Mouse (Mus musculus): ENCODE measurements around the gene Herpud2.
"Not testable (repeated sequence)": the region's sequence is repeated elsewhere in the genome, so short reads cannot be mapped to it uniquely, and the experiment has no call there.

Herpud2 gene

DNA sequence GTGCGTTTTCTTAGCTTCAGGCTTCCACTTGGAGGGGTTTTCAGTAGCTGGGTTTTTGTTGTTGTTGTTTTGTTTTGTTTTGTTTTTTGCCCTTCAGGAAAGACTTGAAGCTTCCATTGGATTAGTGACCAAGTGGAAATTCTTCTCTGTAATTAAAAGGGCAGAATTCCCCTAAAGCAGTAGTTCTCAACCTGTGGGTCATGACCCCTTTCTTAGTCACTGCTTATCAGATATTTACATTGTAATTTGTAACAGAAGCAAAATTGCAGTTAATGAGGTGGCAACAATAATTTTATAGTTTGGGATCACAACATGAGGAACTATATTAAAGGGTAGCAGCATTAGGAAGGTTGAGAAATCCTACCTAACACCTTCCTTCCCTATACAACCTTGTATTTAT, 837 bp upstream of the Herpud2 start:
- POLR2A ChIA-PET: interaction anchor here (0.5 to 4.2 kb wide), 28 partner anchors 9 to 1988 kb away, joined by 3 to 26 read pairs (median 5); partner anchors contain the start of genes Eepd1 (in 1 of the 4) and Sept7 (in 1 of the 4)

DNA sequence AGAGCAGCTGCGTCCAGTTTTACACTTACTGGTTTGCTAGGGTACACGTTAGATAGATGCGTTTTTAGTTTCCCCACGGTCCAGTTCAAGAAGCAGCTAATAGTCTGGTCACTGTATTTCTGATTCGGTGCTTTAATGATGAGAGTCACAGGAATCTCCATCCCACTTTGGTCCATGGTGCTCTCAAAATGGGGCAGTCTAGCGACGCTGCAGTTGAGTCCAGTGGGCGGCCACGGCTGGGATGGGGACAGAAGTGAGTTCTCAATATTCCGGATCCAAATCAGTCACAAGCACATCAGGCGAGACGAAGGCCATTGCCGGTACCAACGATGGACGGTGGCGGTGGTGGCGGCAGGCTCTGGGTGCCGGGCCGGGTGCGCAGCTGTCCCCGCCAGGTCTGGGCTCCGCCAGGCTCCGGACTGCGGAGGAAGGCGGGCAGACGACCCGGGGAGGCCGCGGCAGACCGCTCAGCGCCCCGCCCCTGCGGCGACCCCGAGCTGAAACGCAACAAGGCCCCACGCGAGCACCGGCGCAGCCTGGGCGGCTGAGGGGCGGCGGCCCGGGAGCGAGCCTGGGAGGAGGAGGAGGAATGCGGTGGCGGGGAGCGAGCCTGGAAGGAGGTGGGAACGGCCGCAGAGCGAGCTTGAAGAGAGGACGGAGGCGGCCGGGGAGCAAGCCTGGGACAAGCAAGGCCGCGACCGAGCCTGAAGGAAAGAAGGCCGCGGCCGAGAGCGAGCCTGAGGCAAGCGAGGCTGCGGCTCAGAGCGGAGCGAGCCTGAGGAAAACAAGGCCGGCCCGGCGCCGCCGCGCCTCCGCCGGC, 619 bp downstream of the Herpud2 start:
- POLR2A ChIA-PET: interaction anchor here in 3 of 4 experiments (0.7 to 4.2 kb wide), 22 partner anchors 9 to 441 kb away, joined by 3 to 26 read pairs (median 4); partner anchors contain the start of genes Sept7 (in 2 of the 3) and Eepd1 (in 1 of the 3)
- CTCF ChIA-PET: interaction anchor here in 2 of 4 experiments (0.6 kb wide), 2 partner anchors 101 to 308 kb away, joined by 3 to 4 read pairs; no protein-coding TSS in a partner anchor

More for the DNA sequence above, 837 bp upstream of the Herpud2 start:
- CTCF ChIA-PET: interaction anchor here in 1 of 4 experiments (0.6 kb wide), 1 partner anchor 450 kb away, joined by 3 read pairs; no protein-coding TSS in a partner anchor

DNA sequence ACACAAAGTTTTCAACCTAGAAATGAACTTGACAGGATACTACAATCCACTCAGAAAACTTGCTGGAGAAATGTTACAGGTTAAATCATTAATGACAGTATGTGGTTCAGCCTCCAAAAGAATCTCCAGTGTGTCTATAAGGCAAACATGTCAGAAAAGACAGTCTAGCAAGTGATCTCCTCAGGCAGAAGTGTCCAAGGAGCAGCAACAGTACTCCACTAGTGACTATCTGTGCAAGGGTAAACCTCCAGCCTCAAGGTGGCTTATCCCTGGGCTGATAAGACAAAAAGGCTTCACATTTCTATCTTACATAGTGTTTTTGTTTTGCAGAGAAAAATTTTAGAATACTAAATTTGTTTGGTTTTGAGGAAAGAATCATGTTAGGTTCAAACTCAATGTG, 2.9 kb downstream of the Herpud2 start:
- POLR2A ChIA-PET: interaction anchor here in 1 of 4 experiments (1.2 to 3.9 kb wide), 2 partner anchors 8 to 10 kb away, joined by 3 to 24 read pairs; no protein-coding TSS in a partner anchor

DNA sequence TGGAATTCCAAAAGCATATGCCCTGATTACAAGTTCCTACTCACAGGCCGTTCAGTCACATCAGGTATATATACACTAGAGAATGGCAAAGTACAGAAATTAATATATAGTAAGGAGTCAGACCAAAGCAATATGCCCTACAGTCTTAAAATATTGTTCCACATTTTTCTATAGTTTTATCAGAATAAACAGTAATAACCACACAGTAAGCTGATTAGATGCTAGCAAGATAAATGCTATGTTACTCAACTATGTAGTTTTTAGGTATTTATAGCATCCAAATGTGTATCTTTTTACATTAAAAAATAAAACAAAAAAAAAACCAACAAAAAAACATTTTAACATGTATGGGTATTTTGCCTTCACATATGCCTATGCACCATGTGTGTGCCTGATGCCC, 5.7 kb downstream of the Herpud2 start:
- POLR2A ChIA-PET: interaction anchor here in 1 of 4 experiments (0.7 kb wide), 1 partner anchor 350 kb away, joined by 4 read pairs; no protein-coding TSS in a partner anchor
- CTCF ChIA-PET: interaction anchor here in 2 of 4 experiments (0.6 to 0.7 kb wide), 2 partner anchors 10 to 1148 kb away, joined by 3 to 7 read pairs; no protein-coding TSS in a partner anchor

More for the DNA sequence above, 2.9 kb downstream of the Herpud2 start:
- CTCF ChIA-PET: no interaction called here

DNA sequence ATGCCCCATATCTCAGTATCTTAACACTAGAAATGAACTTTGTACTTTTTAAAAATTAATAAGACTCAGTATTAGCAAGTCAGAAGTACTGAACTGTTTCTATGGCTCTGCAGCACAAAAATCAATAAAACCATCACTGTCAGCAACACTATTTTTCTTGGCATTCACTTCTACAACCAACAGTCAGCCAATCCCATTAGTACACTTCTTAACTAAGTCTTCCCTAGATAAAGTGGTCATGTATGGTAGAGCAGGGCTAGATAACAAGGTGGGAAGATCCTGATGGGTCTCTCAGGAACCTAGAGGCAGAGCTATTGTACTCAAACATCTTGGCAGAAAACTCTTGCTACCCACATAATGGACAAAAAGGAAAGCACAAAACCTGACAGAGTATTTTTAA, 7.7 kb downstream of the Herpud2 start:
- POLR2A ChIA-PET: interaction anchor here in 1 of 4 experiments (0.6 kb wide), 1 partner anchor 14 kb away, joined by 3 read pairs; no protein-coding TSS in a partner anchor
- CTCF ChIA-PET: no interaction called here

- POLR2A ChIA-PET: interaction anchor here in 2 of 4 experiments (2.0 to 3.5 kb wide), 2 partner anchors 8 to 9 kb away, joined by 8 to 24 read pairs; partner anchors contain the start of gene Herpud2 (in 2 of the 2)
Observed at GRCm38 (mm10) chr9:25142988-25143387, 8.6 kb downstream of the Herpud2 start.

DNA sequence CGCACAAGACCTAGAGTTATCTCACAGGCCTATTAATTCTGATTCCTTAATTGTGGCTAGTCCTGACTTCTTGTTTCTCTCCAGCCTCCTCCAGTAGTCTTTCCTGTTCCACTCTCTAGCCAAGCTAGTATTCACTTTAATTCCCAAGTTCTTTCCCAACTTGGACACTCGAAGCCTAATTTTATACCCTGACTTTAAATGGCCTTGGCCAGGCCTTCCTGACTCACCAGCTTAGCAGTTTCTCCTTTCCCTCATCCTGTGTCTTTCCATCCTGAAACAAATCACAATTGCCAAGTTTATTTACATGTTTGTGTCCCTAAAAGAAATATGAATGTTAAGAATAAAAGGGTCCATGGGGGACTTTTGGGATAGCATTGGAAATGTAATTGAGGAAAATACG, 9.6 kb downstream of the Herpud2 start:
- CTCF ChIA-PET: no interaction called here
- POLR2A ChIA-PET: interaction anchor here in 2 of 4 experiments (2.0 to 3.5 kb wide), 2 partner anchors 9 to 10 kb away, joined by 8 to 24 read pairs; partner anchors contain the start of gene Herpud2 (in 2 of the 2)

More at GRCm38 (mm10) chr9:25142988-25143387, 8.6 kb downstream of the Herpud2 start:
- CTCF ChIA-PET: no interaction called here

DNA sequence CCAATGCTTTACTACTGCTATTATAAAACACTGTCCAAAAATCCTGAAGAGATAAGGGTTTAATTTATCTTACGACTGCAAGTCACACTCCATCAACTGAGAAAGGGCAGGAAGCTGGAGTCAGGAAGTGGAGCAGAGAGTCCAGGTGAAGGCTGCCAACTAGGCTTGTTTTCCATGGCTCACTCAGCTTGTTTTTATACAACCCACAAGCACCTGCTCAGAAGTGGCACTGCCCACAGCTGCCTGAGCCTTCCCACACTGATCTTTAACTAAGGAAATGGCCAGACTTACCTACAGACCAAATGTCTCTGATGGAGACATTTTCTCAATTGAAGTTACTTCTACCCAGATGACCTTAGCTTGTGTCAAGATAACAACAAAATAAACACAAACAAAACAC, 11.3 kb downstream of the Herpud2 start:
- ChIA-PET POLR2A (interaction anchor here in 2 of 4 experiments (0.6 to 3.5 kb wide), 5 partner anchors 8 to 469 kb away, joined by 3 to 24 read pairs (median 3); partner anchors contain the start of gene Herpud2 (in 1 of the 2)), CTCF (no interaction called here)

GRCm38 (mm10) chr9:25138900-25139299, 12.7 kb downstream of the Herpud2 start:
- POLR2A ChIA-PET: interaction anchor here in 1 of 4 experiments (1.1 to 1.2 kb wide), 2 partner anchors 10 to 12 kb away, joined by 3 to 4 read pairs; no protein-coding TSS in a partner anchor
- CTCF ChIA-PET: no interaction called here

DNA sequence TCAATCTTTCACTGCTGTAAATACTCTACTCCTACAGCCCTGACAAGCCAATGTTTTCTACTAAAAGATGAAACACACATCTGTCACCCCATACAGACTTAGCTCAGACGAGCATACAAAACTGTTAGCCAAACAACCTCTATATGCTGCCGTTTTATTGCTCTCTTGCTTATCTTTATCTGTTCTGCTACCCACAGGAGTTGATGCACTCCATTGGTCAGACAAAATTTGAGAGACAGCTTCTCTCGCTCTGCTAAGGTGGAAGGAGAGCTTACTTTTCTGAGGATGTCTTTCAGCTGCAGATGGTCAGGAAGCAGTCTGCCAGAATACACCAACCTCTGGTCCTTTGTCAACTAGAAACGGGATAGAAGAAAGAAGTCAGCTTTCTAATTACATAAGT, 18.7 kb downstream of the Herpud2 start:
- ChIA-PET CTCF (no interaction called here), POLR2A (interaction anchor here in 1 of 4 experiments (0.9 to 1.3 kb wide), 2 partner anchors 10 to 120 kb away, joined by 3 to 9 read pairs; no protein-coding TSS in a partner anchor)

DNA sequence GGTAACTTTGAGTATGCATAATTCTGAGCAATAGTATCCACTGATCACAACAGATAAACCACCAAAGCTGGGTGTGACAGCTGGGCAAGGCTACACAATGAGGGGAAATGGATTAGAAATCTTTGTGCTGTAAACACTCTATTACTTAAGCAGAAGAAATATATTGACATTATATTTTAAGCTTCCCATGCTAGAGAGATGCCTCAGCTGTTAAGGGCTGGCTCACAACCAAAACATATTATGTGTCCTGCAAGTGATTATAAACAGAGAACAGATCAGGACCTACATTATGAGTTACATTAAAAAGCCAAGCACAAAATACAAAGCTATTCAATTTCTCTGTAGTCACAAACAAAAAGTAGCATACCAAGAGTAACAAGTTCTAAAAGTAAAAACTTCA, 19.4 kb downstream of the Herpud2 start:
- POLR2A ChIA-PET: interaction anchor here in 2 of 4 experiments (0.6 to 1.3 kb wide), 3 partner anchors 8 to 16 kb away, joined by 3 to 9 read pairs (median 3); no protein-coding TSS in a partner anchor

DNA sequence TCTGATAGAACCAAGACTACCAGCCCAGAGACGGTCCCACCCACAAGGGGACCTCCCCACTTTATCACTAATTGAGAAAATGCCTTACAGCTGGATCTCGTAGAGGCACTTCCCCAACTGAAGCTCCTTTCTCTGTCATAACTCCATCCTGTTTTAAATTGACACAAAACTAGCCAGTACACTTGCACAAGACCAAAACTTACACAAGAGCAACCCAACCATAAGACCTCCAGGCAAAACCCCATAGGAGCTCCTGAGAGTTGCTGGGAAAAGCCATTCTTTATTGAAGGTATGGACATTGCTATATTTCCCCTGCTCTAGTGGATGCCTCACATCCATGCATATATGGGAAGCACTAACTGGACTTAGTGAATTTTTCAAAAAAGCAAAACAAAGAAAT, 27.6 kb downstream of the Herpud2 start:
- CTCF ChIA-PET: no interaction called here
- POLR2A ChIA-PET: interaction anchor here in 1 of 4 experiments (1.3 kb wide), 1 partner anchor 8 kb away, joined by 9 read pairs; no protein-coding TSS in a partner anchor

More for the DNA sequence above, 19.4 kb downstream of the Herpud2 start:
- CTCF ChIA-PET: interaction anchor here in 2 of 4 experiments (0.5 to 0.6 kb wide), 2 partner anchors 108 to 153 kb away, joined by 3 to 5 read pairs; no protein-coding TSS in a partner anchor

DNA sequence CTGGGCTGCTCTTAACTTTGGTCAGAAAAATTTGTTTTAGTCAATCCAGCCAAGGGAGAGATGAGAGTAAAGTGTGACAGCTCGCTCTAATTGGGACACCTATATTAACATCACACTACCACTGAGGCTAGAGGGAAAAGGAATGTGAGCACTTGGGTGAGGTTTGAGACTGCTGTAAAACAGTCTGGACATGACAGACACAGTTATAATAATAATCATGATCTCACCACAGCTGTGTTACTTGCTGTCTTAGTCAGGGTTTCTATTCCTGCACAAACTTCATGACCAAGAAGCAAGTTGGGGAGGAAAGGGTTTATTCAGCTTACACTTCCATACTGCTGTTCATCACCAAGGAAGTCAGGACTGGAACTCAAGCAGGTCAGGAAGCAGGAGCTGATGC, 28.0 kb downstream of the Herpud2 start:
- CTCF ChIA-PET: not testable (repeated sequence)
- POLR2A ChIA-PET: interaction anchor here in 1 of 4 experiments (1.3 kb wide), 1 partner anchor 9 kb away, joined by 9 read pairs; no protein-coding TSS in a partner anchor

GRCm38 (mm10) chr9:25104638-25105037, 47.0 kb downstream of the Herpud2 start:
- POLR2A ChIA-PET: interaction anchor here in 1 of 4 experiments (0.6 to 1.4 kb wide), 3 partner anchors 12 to 25 kb away, joined by 3 read pairs; no protein-coding TSS in a partner anchor
- CTCF ChIA-PET: interaction anchor here (0.5 to 1.4 kb wide), 16 partner anchors 12 to 1022 kb away, joined by 3 to 5 read pairs (median 3); no protein-coding TSS in a partner anchor

GRCm38 (mm10) chr9:25102881-25103280, 48.7 kb downstream of the Herpud2 start:
- CTCF ChIA-PET: no interaction called here
- POLR2A ChIA-PET: no interaction called here

DNA sequence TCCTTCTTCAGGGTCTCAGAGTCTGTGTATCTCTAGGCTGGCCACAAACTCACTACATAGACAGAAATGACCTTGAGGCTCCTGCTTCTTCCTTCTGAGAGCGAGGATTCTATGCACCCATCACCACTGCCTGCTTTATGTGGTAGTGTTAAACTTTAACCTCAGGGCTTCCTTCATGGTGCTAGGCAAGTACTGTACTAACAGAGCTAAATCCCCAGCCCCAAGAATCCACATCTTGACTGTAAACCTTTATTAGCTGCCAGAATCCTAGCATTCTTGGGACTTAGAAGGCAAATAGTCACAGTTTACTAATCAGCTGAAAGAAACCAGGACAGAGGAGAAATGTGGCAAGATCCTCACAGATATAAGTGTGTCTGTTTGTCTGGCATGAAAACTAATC, 60.8 kb downstream of the Herpud2 start:
- POLR2A ChIA-PET: no interaction called here
- CTCF ChIA-PET: no interaction called here

- CTCF ChIA-PET: no interaction called here
- POLR2A ChIA-PET: interaction anchor here in 1 of 4 experiments (0.7 kb wide), 1 partner anchor 16 kb away, joined by 3 read pairs; no protein-coding TSS in a partner anchor
Observed at GRCm38 (mm10) chr9:25089122-25089521, 62.5 kb downstream of the Herpud2 start, which contains the start of gene Gm10181. Gene Gm10181 (plus strand): TSS chr9:25089422.

GRCm38 (mm10) chr9:25076505-25076904, 75.1 kb downstream of the Herpud2 start:
- ChIA-PET CTCF (interaction anchor here in 1 of 4 experiments (0.7 kb wide), 1 partner anchor 400 kb away, joined by 3 read pairs; no protein-coding TSS in a partner anchor), POLR2A (no interaction called here)

DNA sequence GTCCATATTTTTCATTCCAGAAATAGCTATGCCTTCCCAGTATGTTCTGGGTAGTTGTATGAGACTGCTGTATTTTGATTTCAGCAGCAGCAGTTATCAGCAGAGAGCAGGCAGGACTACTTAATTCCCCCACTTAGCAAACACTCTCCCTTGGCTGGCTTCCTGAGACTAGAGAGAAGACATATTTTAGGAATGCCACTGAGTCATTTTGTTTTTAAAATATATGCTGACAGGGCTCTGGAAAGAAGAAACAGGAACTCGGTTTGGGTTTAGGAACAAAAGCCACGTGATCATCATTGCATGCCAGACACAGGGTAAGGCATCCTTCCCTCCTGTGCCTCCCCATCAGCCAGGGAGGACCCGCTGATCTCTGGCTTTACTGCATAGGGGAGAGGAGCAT, 75.6 kb downstream of the Herpud2 start:
- ChIA-PET POLR2A (no interaction called here), CTCF (no interaction called here)

Data from embryonic stem cell, embryonic (primary cell).